Mouse (Mus musculus): ENCODE measurements at regions not wholly inside any gene's neighbourhood (a gene's known extent, or its start where the extent isn't known, plus 50 kb on each side); places are given as distances from the start of the nearest gene placed in this dataset.

GRCm38 (mm10) chr4:153263216-153263805, 219.3 kb downstream of the Ajap1 start:
- TF ChIP-seq MXI1 (IDR thresholded peaks at IDR 0.05; ENCODE audit: low read depth, low read length): no peak
- no peak for TF ChIP-seq POLR2A (IDR thresholded peaks at IDR 0.05; ENCODE audit: control insufficient read depth in 1 of 2, insufficient read depth in 1 of 2, low read depth in 1 of 2, low read length in 2 of 2, poor library complexity in 1 of 2)
- no peak for TF ChIP-seq CHD2 (IDR thresholded peaks at IDR 0.05; ENCODE audit: low read length)
- no peak for TF ChIP-seq E2F4 (IDR thresholded peaks at IDR 0.05; ENCODE audit: borderline replicate concordance, low read depth, low read length)
- no peak for TF ChIP-seq USF1 (IDR thresholded peaks at IDR 0.05; ENCODE audit: low read depth, low read length)
- no peak for TF ChIP-seq CTCF (IDR thresholded peaks at IDR 0.05 in 2 of 3, conservative IDR thresholded peaks at IDR 0.05 in 1 of 3; ENCODE audit: control insufficient read depth in 1 of 3, insufficient read depth in 1 of 3, low read depth in 2 of 3, low read length in 3 of 3, poor library complexity in 1 of 3, severe bottlenecking in 1 of 3)
- no peak for TF ChIP-seq CHD1 (IDR thresholded peaks at IDR 0.05; ENCODE audit: low read depth, low read length)
